Mouse (Mus musculus) neural tube, embryonic 15.5 days (tissue): Measurements from ENCODE around the gene Spats2. TPM values are rescaled to one million over a fixed set of nuclear protein-coding genes. Genes with fewer than 3 reads are reported as not detected.
"Not testable (repeated sequence)": the region's sequence is repeated elsewhere in the genome, so short reads cannot be mapped to it uniquely, and the experiment has no call there.

ENCODE experiments used
- ATAC-seq: fragments of 200-750 bp; cut with Nextera tagmentation; 2 replicates; pipeline ENCODE4 v1.8.0; 2017; ENCODE audit warnings: mild to moderate bottlenecking, moderate TSS enrichment, moderate library complexity; ENCODE audit not compliant: low FRiP score
- H3K27ac ChIP-seq: fragments of 300-500 bp; sonication (generic); replicated peaks from 2 replicates; pipeline ENCODE4 v1.5.1; 2015; ENCODE audit warnings: mild to moderate bottlenecking, inconsistent platforms
- H3K27me3 ChIP-seq: fragments of 300-500 bp; sonication (generic); replicated peaks from 2 replicates; pipeline ENCODE4 v1.6.1; 2015; ENCODE audit warnings: inconsistent platforms
- H3K36me3 ChIP-seq: fragments of 300-500 bp; sonication (generic); 2 replicates; pipeline ENCODE4 v1.6.1; 2015; ENCODE audit warnings: inconsistent platforms
- H3K4me1 ChIP-seq: fragments of 300-500 bp; sonication (generic); 2 replicates; pipeline ENCODE4 v1.6.1; 2015; ENCODE audit warnings: inconsistent platforms
- H3K4me2 ChIP-seq: fragments of 300-500 bp; sonication (generic); 2 replicates; pipeline ENCODE4 v1.6.1; 2015; ENCODE audit warnings: inconsistent platforms, mild to moderate bottlenecking, moderate library complexity
- H3K4me3 ChIP-seq: fragments of 300-500 bp; sonication (generic); replicated peaks from 2 replicates; pipeline ENCODE4 v1.5.1; 2015; ENCODE audit warnings: mild to moderate bottlenecking, inconsistent platforms
- H3K9ac ChIP-seq: fragments of 300-500 bp; sonication (generic); replicated peaks from 2 replicates; pipeline ENCODE4 v1.6.1; 2015; ENCODE audit warnings: mild to moderate bottlenecking, inconsistent platforms
- H3K9me3 ChIP-seq: fragments of 300-500 bp; sonication (generic); replicated peaks from 2 replicates; pipeline ENCODE4 v1.6.1; 2016; ENCODE audit warnings: inconsistent platforms
- WGBS: fragments of 180-500 bp; shearing (Covaris S2); methylation state at CpG from one replicate; pipeline ENCODE4 v1.1.7; 2015; ENCODE audit warnings: mixed read lengths; 5-methylcytosine and 5-hydroxymethylcytosine counted together
- polyA plus RNA-seq: library from polyadenylated mRNA; unstranded; fragments of >200 nt; fragmentation: Nextera tagmentation; extraction: Ambion mirVana; gene quantifications from 2 replicates; pipeline ENCODE4 v1.2.1, GENCODE M21; 2015

The Spats2 gene
- 28.9 and 35.4 TPM in 2 replicates for polyA plus RNA-seq

GRCm38 (mm10) chr15:99125711-99126080 is at the start of gene Spats2:
Gene Spats2 (plus strand): TSS chr15:99125916.
- WGBS, result under 1% methylated on average over 12 of the region's 12 CpGs
- peak within 1 kb of the TSS; percentile 77 for H3K4me3 ChIP-seq
- H3K4me2 ChIP-seq, result peak within 1 kb of the TSS; percentile 92
- H3K9ac ChIP-seq, result peak within 1 kb of the TSS; percentile 84
- H3K27me3 ChIP-seq, result no peaks in the 10 kb centered on the region
- no peak for ATAC-seq
- peaks cover 37% of the 10 kb centered on the region for H3K4me1 ChIP-seq
- peak within 1 kb of the TSS; percentile 94 for H3K27ac ChIP-seq
- H3K9me3 ChIP-seq, result no peaks in the 10 kb centered on the region
- H3K36me3 ChIP-seq, result no peaks in the 10 kb centered on the region

DNA sequence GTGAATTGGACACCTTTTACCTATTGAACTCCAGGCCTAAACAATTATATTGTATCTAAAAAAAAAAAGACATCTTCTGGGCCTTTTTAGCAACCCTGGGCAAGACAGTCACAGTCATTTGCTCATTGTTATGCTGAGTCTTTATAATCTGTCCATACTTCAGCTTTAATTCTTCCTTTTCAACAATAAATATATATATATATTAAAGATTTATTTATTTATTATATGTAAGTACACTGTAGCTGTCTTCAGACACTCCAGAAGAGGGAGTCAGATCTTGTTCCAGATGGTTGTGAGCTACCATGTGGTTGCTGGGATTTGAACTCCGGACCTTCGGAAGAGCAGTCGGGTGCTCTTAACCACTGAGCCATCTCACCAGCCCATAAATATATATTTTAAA is 49.7 kb upstream of the Spats2 start:
- H3K4me3 ChIP-seq, H3K9ac ChIP-seq, ATAC-seq, H3K4me2 ChIP-seq, H3K27me3 ChIP-seq, H3K36me3 ChIP-seq, H3K27ac ChIP-seq, H3K9me3 ChIP-seq: not testable (repeated sequence)
- 98% methylated on average over 3 of the region's 3 CpGs for WGBS
- peaks cover 16% of the 10 kb centered on the region for H3K4me1 ChIP-seq

DNA sequence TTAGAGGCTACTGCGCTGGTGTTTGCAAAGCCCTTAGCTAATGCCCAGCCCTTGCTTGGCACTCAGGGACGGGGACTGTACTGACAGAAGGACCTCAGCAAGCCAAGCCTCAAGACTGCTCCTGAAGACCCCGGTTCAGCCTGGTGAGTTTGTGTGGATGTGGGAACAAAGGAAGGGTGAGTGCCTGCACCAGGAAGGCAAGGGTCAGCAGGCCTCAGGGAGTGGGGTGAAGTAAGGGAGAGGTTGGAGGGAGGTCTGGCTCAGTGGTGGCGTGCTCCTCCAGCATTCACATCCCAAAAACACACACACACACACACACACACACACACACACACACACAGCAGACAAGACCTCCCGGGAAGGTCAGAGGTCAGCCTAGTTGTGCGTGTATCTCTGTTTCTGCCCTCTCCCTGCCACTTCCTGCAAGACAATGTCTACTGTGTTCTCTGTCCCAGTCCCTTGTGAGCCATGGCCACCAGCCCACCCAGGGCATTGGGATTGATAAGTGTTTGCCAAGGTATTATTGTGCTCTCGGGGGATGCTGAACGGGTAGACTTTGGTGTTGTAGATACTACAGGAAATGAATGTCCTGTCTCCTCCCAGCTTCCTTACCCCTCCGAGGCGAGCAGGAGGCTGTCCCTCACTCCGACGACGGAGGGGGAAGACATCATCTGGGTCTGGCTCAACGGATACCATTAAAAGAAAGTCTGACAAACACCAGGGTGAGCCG is 47.4 kb upstream of the Spats2 start:
- Histone ChIP-seq H3K9ac (no peak overlapping the region), H3K4me2 (no peak overlapping the region)
- WGBS, result 82% methylated on average over 14 of the region's 15 CpGs

DNA sequence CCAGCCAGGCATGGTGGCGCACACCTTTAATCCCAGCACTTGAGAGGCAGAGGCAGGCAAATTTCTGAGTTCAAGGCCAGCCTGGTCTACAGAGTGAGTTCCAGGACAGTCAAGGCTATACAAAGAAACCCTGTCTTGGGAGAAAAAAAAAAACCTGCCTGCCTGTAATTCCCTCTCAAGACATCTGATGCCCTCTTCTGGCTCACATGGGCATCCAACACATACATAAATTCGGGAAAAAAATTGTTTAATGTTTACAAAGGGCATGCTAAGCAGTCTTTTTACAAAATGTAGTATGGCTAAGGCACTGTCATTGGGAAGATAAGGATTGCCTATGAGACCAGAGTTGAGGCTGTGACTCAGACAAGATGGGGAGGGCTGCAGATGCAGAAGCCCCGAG is 45.9 kb upstream of the Spats2 start:
- WGBS, result 90% methylated on average over 3 of the region's 3 CpGs
- H3K4me1 ChIP-seq, result peaks cover 12% of the 10 kb centered on the region
- no peak for ATAC-seq
- no peaks in the 10 kb centered on the region for H3K36me3 ChIP-seq
- H3K27ac ChIP-seq, result no peak overlapping the region
- peaks cover 14% of the 10 kb centered on the region for H3K27me3 ChIP-seq
- H3K9ac ChIP-seq, result no peak overlapping the region
- H3K4me2 ChIP-seq, result no peak overlapping the region
- H3K4me3 ChIP-seq, result no peak overlapping the region
- H3K9me3 ChIP-seq, result no peaks in the 10 kb centered on the region

More for the DNA sequence above, 47.4 kb upstream of the Spats2 start:
- Histone ChIP-seq H3K27ac (no peak overlapping the region), H3K4me1 (peaks cover 16% of the 10 kb centered on the region), H3K36me3 (no peaks in the 10 kb centered on the region), H3K9me3 (no peaks in the 10 kb centered on the region), H3K4me3 (no peak overlapping the region), H3K27me3 (peaks cover under 1% of the 10 kb centered on the region; the same call in 1 of the 2 replicates)
- ATAC-seq, result no peak

DNA sequence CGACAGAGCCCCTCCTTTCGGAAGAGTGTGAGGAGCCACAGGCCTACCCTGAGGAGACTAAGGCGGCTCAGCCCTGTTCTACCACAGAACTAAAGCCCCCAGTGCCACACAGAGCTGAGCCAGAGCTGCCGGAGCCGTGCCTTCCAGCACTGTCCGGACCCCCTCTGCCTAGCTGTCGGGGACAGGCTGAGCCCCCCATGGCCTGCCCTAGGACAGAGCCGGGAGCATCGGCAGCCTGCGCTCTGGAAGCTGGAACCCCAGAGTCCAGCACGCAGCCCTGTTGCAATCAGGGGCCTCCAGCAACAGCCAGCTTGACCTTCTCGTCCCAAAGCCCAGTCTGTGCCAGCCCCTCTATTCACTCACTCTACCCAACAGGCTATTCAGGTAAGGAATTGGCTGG is 43.4 kb upstream of the Spats2 start:
- H3K27ac ChIP-seq, result no peak overlapping the region
- ATAC-seq, result no peak
- H3K9me3 ChIP-seq, result no peaks in the 10 kb centered on the region
- H3K4me1 ChIP-seq, result 0 out of 2 replicates have a peak, but pooled peaks cover 2% of the 10 kb centered on the region
- WGBS, result 95% methylated on average over 12 of the region's 12 CpGs
- no peaks in the 10 kb centered on the region for H3K36me3 ChIP-seq
- H3K4me2 ChIP-seq, result no peak overlapping the region
- H3K4me3 ChIP-seq, result no peak overlapping the region
- H3K9ac ChIP-seq, result no peak overlapping the region
- peaks cover 39% of the 10 kb centered on the region for H3K27me3 ChIP-seq

DNA sequence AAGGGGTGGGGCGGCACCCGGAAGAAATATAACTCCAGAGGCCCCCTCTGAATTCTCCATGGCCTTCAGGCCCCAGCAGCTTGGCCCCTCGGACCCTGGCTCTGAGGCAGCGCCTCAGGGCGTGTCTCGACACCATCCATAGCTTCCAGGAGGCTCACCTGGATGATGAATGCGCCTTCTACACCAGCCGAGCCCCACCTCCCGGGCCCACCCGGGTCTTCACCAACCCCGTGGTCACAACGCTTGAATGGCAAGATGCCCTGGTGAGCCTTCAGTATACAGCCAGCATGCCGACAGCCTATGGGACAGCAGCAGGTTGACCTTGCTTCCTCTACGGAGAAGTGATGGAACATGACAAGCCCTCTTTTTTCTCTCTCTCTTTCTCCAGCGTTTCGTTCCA is 42.9 kb upstream of the Spats2 start:
- Histone ChIP-seq H3K9ac (no peak overlapping the region), H3K4me1 (0 out of 2 replicates have a peak, but pooled peaks cover 2% of the 10 kb centered on the region), H3K9me3 (no peaks in the 10 kb centered on the region), H3K36me3 (no peaks in the 10 kb centered on the region), H3K27me3 (peaks cover 44% of the 10 kb centered on the region), H3K4me2 (no peak overlapping the region), H3K4me3 (no peak overlapping the region), H3K27ac (no peak overlapping the region)
- WGBS, result 90% methylated on average over 16 of the region's 16 CpGs
- ATAC-seq, result no peak

DNA sequence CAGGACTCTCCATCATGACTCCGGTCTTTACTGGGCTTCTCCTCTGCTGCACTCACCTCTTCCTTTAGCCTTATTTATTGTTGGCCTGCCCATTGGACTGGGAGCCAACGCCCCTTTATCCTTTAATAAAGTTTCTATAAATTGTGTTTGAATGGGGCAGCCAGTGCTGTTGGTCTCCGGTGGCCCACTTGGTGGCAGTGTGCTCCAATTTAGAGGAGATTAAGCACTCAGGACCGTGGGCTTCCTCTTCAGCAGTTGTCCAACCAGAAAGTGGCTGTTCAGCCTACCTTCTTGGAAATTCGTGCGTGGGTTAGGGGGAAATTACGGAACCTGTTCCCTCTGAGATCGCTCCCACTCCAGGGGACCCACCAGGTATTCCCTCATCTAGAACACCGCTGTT is 42.5 kb upstream of the Spats2 start:
- Histone ChIP-seq H3K4me3 (no peak overlapping the region), H3K27ac (no peak overlapping the region), H3K9ac (no peak overlapping the region), H3K4me1 (peaks cover 7% of the 10 kb centered on the region), H3K9me3 (no peaks in the 10 kb centered on the region), H3K27me3 (peaks cover 48% of the 10 kb centered on the region), H3K4me2 (no peak overlapping the region), H3K36me3 (no peaks in the 10 kb centered on the region)
- ATAC-seq, result no peak
- 66% methylated on average over 9 of the region's 9 CpGs for WGBS

DNA sequence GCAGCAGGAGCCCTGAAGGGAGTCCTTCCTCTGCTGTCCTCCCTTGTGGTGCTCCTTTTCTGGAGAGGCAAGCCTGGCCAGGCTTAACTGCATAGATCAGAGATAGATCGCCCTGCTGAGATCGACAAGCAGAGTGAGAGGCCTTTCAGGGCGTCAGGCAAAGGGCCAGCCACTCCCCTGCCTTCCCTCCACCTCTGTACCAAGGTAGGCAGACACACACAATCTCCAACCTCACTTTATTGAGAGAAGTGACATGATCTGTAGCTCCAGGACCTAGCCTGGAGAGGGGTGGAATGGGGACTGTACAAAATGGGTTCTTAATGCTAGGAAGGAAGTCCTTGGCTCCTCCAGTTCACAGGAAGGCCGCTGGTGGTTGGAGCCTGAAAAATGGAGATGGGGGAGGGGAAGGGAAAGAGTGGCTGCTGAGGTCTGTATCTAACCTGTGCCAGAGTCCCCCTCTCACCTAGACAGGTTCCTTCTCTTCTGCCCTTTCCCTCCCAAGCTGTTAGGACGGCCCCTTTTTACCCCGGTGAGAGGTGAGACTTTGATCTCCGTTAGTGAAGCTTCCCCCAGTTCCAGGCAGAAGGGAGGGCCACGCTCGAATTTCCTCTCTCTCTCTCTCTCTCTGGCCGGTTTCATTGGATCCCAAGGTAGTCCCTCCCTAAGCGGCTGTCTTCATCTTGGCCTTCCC is 41.7 kb upstream of the Spats2 start:
- Histone ChIP-seq H3K9ac (no peak overlapping the region), H3K4me1 (peaks cover 10% of the 10 kb centered on the region), H3K4me3 (no peak overlapping the region), H3K27ac (no peak overlapping the region), H3K27me3 (peaks cover 56% of the 10 kb centered on the region), H3K36me3 (no peaks in the 10 kb centered on the region), H3K9me3 (no peaks in the 10 kb centered on the region), H3K4me2 (no peak overlapping the region)
- ATAC-seq, result no peak
- WGBS, result 19% methylated on average over 11 of the region's 11 CpGs

GRCm38 (mm10) chr15:99084618-99085017 is 41.1 kb upstream of the Spats2 start:
- no peak overlapping the region for H3K9ac ChIP-seq
- no peaks in the 10 kb centered on the region for H3K9me3 ChIP-seq
- peaks cover 62% of the 10 kb centered on the region for H3K27me3 ChIP-seq
- WGBS, result 14% methylated on average over 19 of the region's 19 CpGs
- no peak overlapping the region for H3K27ac ChIP-seq
- H3K36me3 ChIP-seq, result no peaks in the 10 kb centered on the region
- ATAC-seq, result no peak
- H3K4me3 ChIP-seq, result no peak overlapping the region
- no peak overlapping the region for H3K4me2 ChIP-seq
- peaks cover 10% of the 10 kb centered on the region for H3K4me1 ChIP-seq

DNA sequence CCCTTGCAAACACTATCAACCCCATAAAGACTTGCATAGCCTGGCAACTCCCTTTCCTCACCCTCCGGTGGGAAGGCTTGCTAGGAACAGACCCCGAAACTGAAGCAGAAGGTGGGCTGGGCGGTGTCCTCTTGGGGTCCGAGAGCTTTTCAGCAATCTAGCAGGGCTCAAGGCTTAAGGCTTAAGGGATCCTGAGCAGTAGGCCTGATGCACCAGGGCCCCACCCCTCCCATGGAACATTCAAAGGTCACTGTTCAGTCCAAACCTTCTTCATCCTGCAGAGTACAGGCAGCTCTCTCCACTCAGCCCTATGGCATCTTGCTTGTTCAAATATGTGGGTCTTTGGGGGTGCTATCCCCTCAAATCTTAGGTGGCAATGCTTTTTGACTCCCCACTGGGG is 39.7 kb upstream of the Spats2 start:
- H3K27me3 ChIP-seq, result peaks cover 71% of the 10 kb centered on the region
- H3K36me3 ChIP-seq, result no peaks in the 10 kb centered on the region
- ATAC-seq, result no peak
- H3K4me3 ChIP-seq, result no peak overlapping the region
- 76% methylated on average over 4 of the region's 4 CpGs for WGBS
- H3K4me2 ChIP-seq, result no peak overlapping the region
- H3K9me3 ChIP-seq, result no peaks in the 10 kb centered on the region
- no peak overlapping the region for H3K9ac ChIP-seq
- no peak overlapping the region for H3K27ac ChIP-seq
- peaks cover 10% of the 10 kb centered on the region for H3K4me1 ChIP-seq

DNA sequence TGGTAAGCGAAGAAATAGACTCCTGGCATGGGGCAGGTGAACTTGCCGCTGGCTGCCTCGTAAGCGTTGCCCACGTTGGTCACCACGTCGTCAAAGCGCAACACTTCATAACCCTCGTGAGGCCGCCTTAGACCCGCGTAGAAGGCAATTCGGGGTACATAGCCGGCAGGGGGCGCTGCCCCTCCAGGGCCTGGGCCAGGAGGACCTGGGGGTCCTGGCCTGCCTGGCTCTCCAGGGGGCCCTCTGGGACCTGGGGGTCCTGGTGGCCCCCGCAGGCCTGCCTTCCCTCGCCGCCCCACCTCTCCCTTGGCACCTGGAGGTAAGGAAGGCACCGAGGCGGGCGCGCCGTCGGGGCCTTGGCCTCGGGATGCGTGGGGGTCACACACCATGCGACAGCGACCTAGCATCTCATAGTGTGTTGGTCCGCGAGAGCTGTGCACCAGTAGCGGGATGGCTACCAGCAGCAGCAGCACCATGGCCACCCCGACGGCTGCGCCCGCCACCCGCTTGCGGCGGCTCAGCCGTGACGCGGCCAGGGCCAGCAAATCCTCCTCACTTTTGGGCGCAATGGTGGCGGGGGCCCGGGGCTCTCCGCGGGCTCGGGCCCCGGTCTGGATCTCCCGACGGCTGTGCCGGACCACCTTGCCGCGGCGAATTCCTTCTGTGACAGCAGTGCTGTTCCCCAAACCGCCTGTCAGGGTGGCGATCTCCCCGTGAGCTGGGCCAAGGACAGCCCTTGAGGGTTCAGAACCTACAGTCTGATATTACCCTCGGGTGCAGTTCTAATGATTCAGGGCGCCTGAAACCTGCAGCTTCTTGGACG is 38.3 kb upstream of the Spats2 start, which contains the start of gene C1ql4:
Gene C1ql4, minus strand, starts transcription at position 565 of the 823 bp plus-strand sequence.
- Histone ChIP-seq H3K9ac (no peak within 1 kb of the TSS), H3K27me3 (peaks cover 81% of the 10 kb centered on the region)

More for the DNA sequence above, 38.3 kb upstream of the Spats2 start, which contains the start of gene C1ql4:
- H3K4me1 ChIP-seq, result peaks cover 10% of the 10 kb centered on the region
- no peaks in the 10 kb centered on the region for H3K36me3 ChIP-seq
- 9% methylated on average over 60 of the region's 60 CpGs for WGBS
- no peaks in the 10 kb centered on the region for H3K9me3 ChIP-seq
- ATAC-seq, result 0 out of 2 replicates have a peak, but pooled peaks have one; percentile 7
- peak within 1 kb of the TSS; percentile 30 for H3K4me3 ChIP-seq
- peak within 1 kb of the TSS; percentile 53 for H3K4me2 ChIP-seq
- no peak within 1 kb of the TSS for H3K27ac ChIP-seq
